Mouse (Mus musculus): ENCODE measurements around the gene Ankef1.

The Ankef1 gene

DNA sequence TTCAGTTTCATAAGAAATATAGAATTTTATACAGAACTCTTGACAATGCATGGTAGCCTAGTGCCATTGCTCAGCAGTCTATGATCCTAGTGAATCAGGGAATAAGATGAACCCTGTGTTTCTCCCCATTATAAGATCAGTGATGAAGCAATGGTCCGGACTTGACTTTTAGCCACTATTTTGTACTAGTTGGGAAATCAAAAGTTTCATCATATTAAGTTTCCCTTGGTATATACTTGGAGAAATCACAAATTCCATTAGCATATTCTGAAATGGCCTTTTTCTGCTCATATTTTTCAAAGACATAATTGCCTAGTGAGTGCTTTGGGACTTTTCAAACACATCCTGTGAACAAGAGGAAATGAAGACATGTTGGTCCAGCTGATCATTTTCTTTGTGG, at the start of gene Ankef1:
Gene Ankef1, plus strand, starts transcription at position 260 of the 400 bp plus-strand sequence.
- Histone ChIP-seq H3K36me3 (ENCODE audit: control insufficient read depth, insufficient read depth, low read length, poor library complexity, severe bottlenecking) (no peaks in the 10 kb centered on the region), H3K27me3 (ENCODE audit: control insufficient read depth, insufficient read depth, low read length, poor library complexity, severe bottlenecking) (no peaks in the 10 kb centered on the region)
- no peak for DNase-seq (ENCODE audit: low read depth, low spot score)

DNA sequence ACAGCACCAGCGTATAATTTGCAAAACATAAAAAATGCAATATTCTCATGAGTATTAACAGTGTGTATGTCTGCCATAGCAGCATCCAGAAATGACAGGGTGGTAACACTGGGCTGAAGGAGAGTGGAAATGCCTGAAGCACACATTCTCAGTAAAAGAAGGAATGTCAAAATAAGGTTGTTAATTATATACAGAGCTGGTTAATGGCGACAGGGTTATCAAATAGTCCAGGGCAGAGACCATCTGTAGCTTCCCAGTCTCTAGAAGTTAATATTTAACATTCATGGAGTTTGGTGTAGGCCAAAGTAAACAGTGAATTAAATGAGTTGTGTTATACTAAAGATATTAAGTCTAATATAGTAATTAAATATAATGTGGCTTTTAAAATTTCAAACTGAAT, 45.2 kb upstream of the Ankef1 start:
- Histone ChIP-seq H3K27me3 (ENCODE audit: control insufficient read depth, insufficient read depth, low read length, poor library complexity, severe bottlenecking) (no peaks in the 10 kb centered on the region), H3K36me3 (ENCODE audit: control insufficient read depth, insufficient read depth, low read length, poor library complexity, severe bottlenecking) (no peaks in the 10 kb centered on the region)
- no peak for DNase-seq (ENCODE audit: low read depth, low spot score)

DNA sequence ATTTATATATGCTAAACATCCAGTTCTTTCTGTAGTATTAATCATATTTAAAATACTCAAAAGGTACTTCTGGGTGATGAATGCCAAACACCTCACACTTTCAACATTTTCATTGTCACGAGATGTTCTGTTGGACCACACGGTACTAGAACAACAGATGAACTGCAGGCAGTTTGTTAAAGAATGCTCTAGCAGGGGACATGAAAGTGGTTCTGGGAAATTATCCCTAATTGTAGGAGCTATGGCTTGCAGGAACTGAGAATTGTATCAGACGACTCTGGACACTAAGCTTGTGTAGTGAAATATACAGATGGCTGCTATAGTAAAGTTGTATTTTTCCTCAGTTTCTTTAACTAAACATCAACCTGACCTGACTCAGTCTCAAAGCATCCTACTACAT, 44.8 kb upstream of the Ankef1 start:
- DNase-seq (ENCODE audit: low read depth, low spot score), result no peak
- Histone ChIP-seq H3K36me3 (ENCODE audit: control insufficient read depth, insufficient read depth, low read length, poor library complexity, severe bottlenecking) (no peaks in the 10 kb centered on the region), H3K27me3 (ENCODE audit: control insufficient read depth, insufficient read depth, low read length, poor library complexity, severe bottlenecking) (no peaks in the 10 kb centered on the region)

DNA sequence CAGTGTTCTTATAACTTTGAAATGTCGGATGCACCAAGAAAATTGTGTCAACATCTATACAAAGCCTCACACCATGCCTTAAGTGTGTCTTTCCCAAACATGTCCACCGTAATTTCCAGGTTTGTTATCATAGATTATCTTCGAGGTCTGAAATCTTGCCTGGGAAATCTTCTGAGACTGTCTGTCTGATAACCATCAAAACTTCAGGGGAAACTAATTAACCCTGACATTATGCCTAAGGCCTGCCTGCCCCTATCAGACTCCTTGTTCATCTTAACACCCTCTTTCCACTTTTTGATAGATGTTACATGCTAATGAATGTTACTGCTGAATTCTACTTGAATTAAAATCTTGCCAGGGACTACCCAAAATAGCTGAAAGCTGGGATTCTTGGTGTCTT, 24.1 kb upstream of the Ankef1 start:
- Histone ChIP-seq H3K36me3 (ENCODE audit: control insufficient read depth, insufficient read depth, low read length, poor library complexity, severe bottlenecking) (no peaks in the 10 kb centered on the region), H3K27me3 (ENCODE audit: control insufficient read depth, insufficient read depth, low read length, poor library complexity, severe bottlenecking) (no peaks in the 10 kb centered on the region)
- no peak for DNase-seq (ENCODE audit: low read depth, low spot score)

DNA sequence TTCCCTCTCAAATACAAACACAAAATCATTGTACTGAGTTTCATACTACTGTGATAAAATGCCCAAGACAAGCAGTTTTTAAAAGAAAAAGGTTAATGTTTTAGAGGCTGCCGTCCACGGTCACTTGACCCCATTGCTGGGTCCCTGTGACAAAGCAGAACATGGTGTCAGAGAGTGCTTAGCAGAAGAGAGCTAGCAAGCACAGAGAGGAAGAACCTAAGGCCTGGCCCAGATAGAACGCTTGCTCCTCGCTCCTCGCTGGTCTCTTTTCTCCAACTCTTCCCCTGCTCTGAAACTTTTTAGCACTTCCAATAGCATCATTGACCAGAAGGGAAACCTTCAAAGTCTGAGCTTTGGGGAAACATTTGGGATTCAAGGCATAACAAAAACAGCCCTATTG, 19.4 kb upstream of the Ankef1 start:
- DNase-seq (ENCODE audit: low read depth, low spot score), result no peak
- H3K36me3 ChIP-seq (ENCODE audit: control insufficient read depth, insufficient read depth, low read length, poor library complexity, severe bottlenecking), result no peaks in the 10 kb centered on the region
- H3K27me3 ChIP-seq (ENCODE audit: control insufficient read depth, insufficient read depth, low read length, poor library complexity, severe bottlenecking), result no peaks in the 10 kb centered on the region

DNA sequence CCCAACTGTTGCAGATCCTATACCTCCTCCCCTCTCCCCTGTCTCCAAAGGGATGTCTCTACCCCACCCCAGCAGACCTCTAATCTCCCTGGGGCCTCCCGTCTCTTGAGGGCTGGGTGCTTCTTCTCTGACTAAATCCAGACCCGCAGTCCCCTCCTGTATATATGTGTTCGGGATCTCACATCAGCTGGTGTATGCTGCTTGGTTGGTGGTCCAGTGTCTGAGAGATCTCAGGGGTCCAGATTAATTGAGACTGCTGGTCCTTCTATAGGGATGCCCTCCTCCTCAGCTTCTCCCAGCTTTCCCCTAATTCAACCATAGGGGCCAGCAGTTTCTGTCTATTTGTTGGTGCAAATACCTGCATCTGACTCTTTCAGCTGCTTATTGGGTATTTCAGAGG, 18.7 kb upstream of the Ankef1 start:
- no peak for DNase-seq (ENCODE audit: low read depth, low spot score)
- H3K27me3 ChIP-seq (ENCODE audit: control insufficient read depth, insufficient read depth, low read length, poor library complexity, severe bottlenecking), result no peaks in the 10 kb centered on the region

DNA sequence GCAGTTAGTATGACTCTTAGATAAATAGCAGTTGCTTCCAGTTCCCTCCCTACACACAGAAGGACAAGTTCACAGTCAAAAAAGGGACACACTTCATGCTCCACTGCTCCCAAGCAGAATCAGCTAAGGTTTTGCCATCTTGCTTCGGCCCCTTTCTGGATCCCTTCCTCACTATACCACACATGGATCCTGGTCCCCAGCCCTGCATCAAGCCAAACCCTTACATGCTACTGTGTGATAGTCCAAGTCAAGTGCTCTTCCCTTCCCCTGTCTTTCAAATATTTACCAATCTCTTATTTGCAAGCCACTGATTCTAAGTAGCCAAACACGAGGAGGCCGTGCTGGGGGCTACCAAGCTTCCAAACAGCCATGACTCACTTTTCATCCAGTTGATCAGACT, 16.8 kb upstream of the Ankef1 start:
- Histone ChIP-seq H3K27me3 (ENCODE audit: control insufficient read depth, insufficient read depth, low read length, poor library complexity, severe bottlenecking) (no peaks in the 10 kb centered on the region), H3K36me3 (ENCODE audit: control insufficient read depth, insufficient read depth, low read length, poor library complexity, severe bottlenecking) (no peaks in the 10 kb centered on the region)
- DNase-seq (ENCODE audit: low read depth, low spot score), result no peak

More for the DNA sequence above, 18.7 kb upstream of the Ankef1 start:
- H3K36me3 ChIP-seq (ENCODE audit: control insufficient read depth, insufficient read depth, low read length, poor library complexity, severe bottlenecking), result no peaks in the 10 kb centered on the region

DNA sequence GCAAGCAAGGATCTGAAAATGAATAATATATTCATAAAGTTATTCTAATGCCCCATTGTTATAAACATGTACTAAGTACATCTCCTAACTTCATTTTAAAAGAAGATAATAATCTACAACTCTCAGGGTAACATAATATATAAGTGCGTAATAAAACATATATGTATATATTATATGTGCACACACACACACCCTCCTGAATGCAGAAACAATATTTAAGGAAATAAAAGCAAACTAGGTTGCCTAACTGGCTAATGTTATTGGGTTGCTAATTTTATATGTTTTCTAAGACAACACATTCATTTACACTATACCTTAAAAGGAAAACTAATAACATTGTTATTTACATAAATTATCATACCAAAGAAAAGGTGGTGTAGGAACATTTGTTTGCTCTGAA, 16.3 kb upstream of the Ankef1 start:
- H3K27me3 ChIP-seq (ENCODE audit: control insufficient read depth, insufficient read depth, low read length, poor library complexity, severe bottlenecking), result no peaks in the 10 kb centered on the region
- no peak for DNase-seq (ENCODE audit: low read depth, low spot score)
- no peaks in the 10 kb centered on the region for H3K36me3 ChIP-seq (ENCODE audit: control insufficient read depth, insufficient read depth, low read length, poor library complexity, severe bottlenecking)

DNA sequence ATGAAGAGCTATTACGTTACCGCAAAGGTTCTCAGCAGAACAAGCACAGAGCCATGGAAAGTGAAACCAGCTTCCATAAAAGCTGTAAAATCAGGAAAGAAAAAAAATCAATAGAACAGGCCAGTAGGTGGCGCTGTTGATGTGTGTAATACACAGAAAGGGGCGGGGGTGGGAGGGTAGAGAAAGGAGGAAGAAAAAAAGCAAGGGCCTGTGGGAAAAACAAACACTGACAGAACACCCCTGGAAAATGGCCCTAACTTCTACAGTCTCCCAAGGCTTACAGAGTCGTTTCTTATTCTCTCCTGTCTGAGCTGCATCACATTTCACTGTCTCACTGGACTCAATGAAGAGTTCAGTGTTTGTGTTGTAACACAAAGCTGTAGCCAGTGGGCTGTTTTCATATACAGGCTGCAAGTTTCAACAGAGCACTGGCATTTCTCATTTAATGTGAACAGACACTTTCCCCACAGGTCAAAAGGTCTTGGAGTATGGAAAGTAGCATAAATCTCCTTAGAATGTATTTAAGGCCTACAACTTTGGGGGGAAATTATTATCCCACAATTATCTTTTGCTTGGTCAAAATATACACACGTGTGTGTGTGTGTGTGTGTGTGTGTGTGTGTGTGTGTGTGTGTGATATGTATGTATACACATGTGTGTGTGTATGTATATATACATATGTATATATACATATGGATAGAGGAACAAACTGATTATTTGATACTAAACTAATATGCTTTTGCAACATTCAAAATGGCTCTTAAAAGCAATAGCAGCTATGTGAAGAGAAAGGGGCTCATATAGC, 15.7 kb upstream of the Ankef1 start:
- peak; percentile 11 for DNase-seq (ENCODE audit: low read depth, low spot score)
- no peaks in the 10 kb centered on the region for H3K27me3 ChIP-seq (ENCODE audit: control insufficient read depth, insufficient read depth, low read length, poor library complexity, severe bottlenecking)
- H3K36me3 ChIP-seq (ENCODE audit: control insufficient read depth, insufficient read depth, low read length, poor library complexity, severe bottlenecking), result no peaks in the 10 kb centered on the region

DNA sequence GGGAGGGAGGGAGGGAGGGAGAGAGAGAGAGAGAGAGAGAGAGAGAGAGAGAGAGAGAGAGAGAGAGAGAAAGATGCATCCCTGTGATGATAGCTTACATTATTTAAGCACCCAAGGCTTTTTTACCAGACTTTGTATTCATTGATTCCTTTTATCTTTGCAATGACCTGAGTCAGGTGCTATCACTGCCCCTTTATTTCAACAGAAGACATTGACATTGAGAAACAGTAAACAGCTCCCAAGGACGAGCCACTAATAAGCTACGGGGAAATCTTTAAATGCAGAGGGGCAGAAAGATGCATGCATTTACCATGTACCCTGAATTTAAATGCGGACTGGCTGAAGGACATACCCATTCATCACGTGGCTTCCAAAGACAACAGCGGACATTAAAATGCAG, 14.7 kb upstream of the Ankef1 start:
- Histone ChIP-seq H3K36me3 (ENCODE audit: control insufficient read depth, insufficient read depth, low read length, poor library complexity, severe bottlenecking) (no peaks in the 10 kb centered on the region), H3K27me3 (ENCODE audit: control insufficient read depth, insufficient read depth, low read length, poor library complexity, severe bottlenecking) (no peaks in the 10 kb centered on the region)
- DNase-seq (ENCODE audit: low read depth, low spot score), result no peak

DNA sequence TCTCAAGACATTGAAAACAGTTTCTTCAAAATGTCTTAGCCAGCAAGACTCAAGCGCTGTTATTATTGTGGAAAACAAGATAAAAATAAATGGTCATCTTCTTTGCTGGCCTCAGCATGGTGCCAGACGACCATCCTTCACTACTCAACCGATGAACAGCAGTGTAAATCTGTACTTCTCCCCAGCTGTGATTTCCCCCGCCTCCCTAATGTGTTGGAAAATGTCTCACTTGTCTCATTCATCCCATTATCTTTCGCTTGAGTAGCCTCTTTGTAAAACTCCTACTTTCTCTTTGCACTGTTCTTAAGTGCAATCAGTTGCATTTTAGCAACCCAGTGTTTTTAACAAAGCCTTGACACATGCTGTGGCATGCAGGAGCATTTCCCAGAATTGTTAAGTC, 9.4 kb downstream of the Ankef1 start:
- no peak for DNase-seq (ENCODE audit: low read depth, low spot score)
- no peaks in the 10 kb centered on the region for H3K27me3 ChIP-seq (ENCODE audit: control insufficient read depth, insufficient read depth, low read length, poor library complexity, severe bottlenecking)

DNA sequence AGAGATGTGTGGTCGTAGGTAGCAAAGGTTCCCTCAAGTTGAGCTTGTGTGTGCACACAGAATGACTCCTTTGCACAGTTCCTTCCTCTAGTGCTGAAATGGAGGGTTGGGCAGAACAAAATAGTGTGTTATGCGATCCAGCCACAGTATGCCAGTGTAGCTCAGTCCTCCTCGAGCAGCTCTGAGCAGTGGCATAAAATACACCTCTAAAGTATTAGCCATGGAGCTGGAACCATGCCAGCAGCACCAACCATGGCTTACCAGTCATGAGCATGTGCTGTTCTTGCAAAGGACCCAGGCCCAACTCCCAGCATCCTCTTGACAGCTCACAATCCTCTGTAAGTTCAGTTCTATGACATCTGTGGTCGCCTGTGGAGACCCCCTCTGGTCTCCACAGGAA, 10.0 kb downstream of the Ankef1 start:
- Histone ChIP-seq H3K27me3 (ENCODE audit: control insufficient read depth, insufficient read depth, low read length, poor library complexity, severe bottlenecking) (no peaks in the 10 kb centered on the region), H3K36me3 (ENCODE audit: control insufficient read depth, insufficient read depth, low read length, poor library complexity, severe bottlenecking) (no peaks in the 10 kb centered on the region)
- DNase-seq (ENCODE audit: low read depth, low spot score), result no peak

More for the DNA sequence above, 9.4 kb downstream of the Ankef1 start:
- H3K36me3 ChIP-seq (ENCODE audit: control insufficient read depth, insufficient read depth, low read length, poor library complexity, severe bottlenecking), result no peaks in the 10 kb centered on the region

DNA sequence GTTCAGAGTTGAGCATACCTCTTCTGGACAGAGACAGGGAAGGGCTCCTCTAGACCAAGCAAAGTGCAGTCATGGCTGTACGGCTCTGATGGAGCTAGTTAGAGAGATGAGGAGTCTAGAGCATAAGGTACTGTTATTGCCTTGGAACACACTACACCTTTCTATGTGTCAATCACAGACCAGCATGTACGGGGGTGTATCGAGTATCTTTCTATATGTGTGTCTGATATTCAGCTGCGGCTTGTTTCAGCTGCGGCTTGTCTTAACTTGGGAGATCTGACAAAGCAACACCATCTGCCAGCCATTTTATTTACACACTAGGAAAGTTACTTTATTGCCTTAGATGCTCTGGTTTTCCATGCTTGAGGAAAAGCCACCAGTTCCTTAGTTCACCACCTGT, 11.1 kb downstream of the Ankef1 start:
- no peaks in the 10 kb centered on the region for H3K36me3 ChIP-seq (ENCODE audit: control insufficient read depth, insufficient read depth, low read length, poor library complexity, severe bottlenecking)
- H3K27me3 ChIP-seq (ENCODE audit: control insufficient read depth, insufficient read depth, low read length, poor library complexity, severe bottlenecking), result no peaks in the 10 kb centered on the region
- no peak for DNase-seq (ENCODE audit: low read depth, low spot score)

DNA sequence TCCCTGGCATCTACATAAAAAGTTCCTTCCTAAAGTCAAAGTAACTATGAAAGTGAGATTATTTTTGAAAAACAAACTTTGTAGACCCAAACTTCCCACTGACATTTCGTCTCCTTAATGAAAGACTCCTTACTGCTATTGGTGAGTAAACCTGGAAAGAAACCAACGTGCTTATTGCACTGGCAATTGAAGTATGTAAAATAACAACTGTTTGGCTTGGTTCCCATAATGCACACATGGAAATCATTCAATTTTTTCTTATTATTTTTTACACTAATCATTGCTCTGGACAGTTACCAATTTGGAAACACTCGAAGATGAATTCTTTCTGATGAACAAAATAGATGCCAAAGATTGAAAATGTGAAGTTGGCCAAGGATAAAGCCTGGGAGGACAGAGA, 12.1 kb downstream of the Ankef1 start:
- no peak for DNase-seq (ENCODE audit: low read depth, low spot score)
- no peaks in the 10 kb centered on the region for H3K27me3 ChIP-seq (ENCODE audit: control insufficient read depth, insufficient read depth, low read length, poor library complexity, severe bottlenecking)
- H3K36me3 ChIP-seq (ENCODE audit: control insufficient read depth, insufficient read depth, low read length, poor library complexity, severe bottlenecking), result no peaks in the 10 kb centered on the region

DNA sequence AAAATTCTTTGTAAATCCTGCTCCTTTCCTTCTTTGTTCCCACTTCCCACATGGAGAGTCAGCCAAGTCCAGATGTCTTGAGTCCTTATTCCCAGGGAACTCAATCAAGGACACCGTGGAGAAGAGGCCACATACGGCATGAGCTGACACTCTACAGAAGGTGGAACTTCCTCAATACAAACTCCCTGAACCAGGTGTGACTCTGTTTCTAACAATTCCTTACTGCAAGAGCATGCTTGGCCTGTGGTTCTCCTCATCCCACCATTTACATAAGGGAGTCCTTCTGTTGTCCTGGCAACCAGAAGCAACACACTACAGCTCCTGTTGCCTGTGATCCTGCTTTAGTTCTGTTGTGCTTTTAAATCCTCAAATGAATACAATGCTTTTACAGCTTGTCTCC, 13.8 kb downstream of the Ankef1 start:
- no peaks in the 10 kb centered on the region for H3K36me3 ChIP-seq (ENCODE audit: control insufficient read depth, insufficient read depth, low read length, poor library complexity, severe bottlenecking)

DNA sequence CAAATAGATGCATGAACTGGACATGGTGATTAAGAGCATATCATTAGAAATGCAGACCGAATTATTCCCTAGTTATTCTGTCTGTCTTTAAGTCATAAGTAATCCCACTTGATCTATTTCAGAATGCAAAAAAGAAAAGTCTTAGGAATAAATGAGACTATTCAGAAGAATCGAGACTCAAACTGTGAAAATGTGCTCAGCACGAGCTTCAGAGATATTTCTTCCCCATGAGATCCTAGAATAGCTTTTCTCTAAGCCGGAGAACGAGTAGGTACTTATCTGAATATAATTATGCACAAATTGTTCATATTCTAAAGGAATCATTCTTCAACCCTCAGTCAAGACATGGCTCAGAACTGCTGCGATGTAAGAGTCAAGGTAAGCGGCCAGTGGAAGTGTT, 27.2 kb downstream of the Ankef1 start:
- Histone ChIP-seq H3K27me3 (ENCODE audit: control insufficient read depth, insufficient read depth, low read length, poor library complexity, severe bottlenecking) (no peaks in the 10 kb centered on the region), H3K36me3 (ENCODE audit: control insufficient read depth, insufficient read depth, low read length, poor library complexity, severe bottlenecking) (no peaks in the 10 kb centered on the region)
- DNase-seq (ENCODE audit: low read depth, low spot score), result no peak

More for the DNA sequence above, 13.8 kb downstream of the Ankef1 start:
- DNase-seq (ENCODE audit: low read depth, low spot score), result no peak
- no peaks in the 10 kb centered on the region for H3K27me3 ChIP-seq (ENCODE audit: control insufficient read depth, insufficient read depth, low read length, poor library complexity, severe bottlenecking)
